Mouse (Mus musculus): ENCODE measurements around the gene Cdk5r1. TPM values are rescaled to one million over a fixed set of nuclear protein-coding genes. Genes with fewer than 3 reads are reported as not detected.
A peak's percentile ranks its signal among the peaks of the same experiment; 100 is the strongest.

The Cdk5r1 gene
- polyA plus RNA-seq, 1 experiment from 2014 or later = 4.5 TPM

GRCm38 (mm10) chr11:80522852-80523251 lies 46.0 kb downstream of the Cdk5r1 start:
- Histone ChIP-seq H3K4me3 (replicated peaks) (no peak overlapping the region), H3K9me3 (replicated peaks) (no peaks in the 10 kb centered on the region), H3K9ac (no peak overlapping the region), H3K27me3 (no peaks in the 10 kb centered on the region), H3K4me2 (replicated peaks) (no peak overlapping the region), H3K4me1 (peaks cover 20% of the 10 kb centered on the region), H3K36me3 (no peaks in the 10 kb centered on the region), H3K27ac (replicated peaks) (0 out of 2 replicates have a peak overlapping the region, but pooled peaks have one; percentile 22)
- no peak for ATAC-seq (ENCODE audit: insufficient number of reproducible peaks, low FRiP score, low TSS enrichment, low read depth)
- WGBS = 57% methylated on average over 2 of the region's 2 CpGs

GRCm38 (mm10) chr11:80523410-80523809 lies 46.6 kb downstream of the Cdk5r1 start:
- no peaks in the 10 kb centered on the region for H3K9me3 ChIP-seq (replicated peaks)
- no peak for ATAC-seq (ENCODE audit: insufficient number of reproducible peaks, low FRiP score, low TSS enrichment, low read depth)
- no peaks in the 10 kb centered on the region for H3K27me3 ChIP-seq
- 66% methylated on average over 4 of the region's 4 CpGs for WGBS
- 0 out of 2 replicates have a peak overlapping the region, but pooled peaks have one; percentile 22 for H3K27ac ChIP-seq (replicated peaks)
- H3K4me2 ChIP-seq (replicated peaks) = no peak overlapping the region
- no peak overlapping the region for H3K4me3 ChIP-seq (replicated peaks)
- H3K9ac ChIP-seq = no peak overlapping the region
- peaks cover 17% of the 10 kb centered on the region for H3K4me1 ChIP-seq
- no peaks in the 10 kb centered on the region for H3K36me3 ChIP-seq

GRCm38 (mm10) chr11:80524213-80524612 lies 47.4 kb downstream of the Cdk5r1 start:
- Histone ChIP-seq H3K9ac (no peak overlapping the region), H3K27me3 (no peaks in the 10 kb centered on the region), H3K36me3 (no peaks in the 10 kb centered on the region), H3K4me2 (replicated peaks) (no peak overlapping the region), H3K9me3 (replicated peaks) (no peaks in the 10 kb centered on the region), H3K27ac (replicated peaks) (no peak overlapping the region), H3K4me3 (replicated peaks) (no peak overlapping the region), H3K4me1 (0 out of 2 replicates have a peak, but pooled peaks cover 9% of the 10 kb centered on the region)
- WGBS = 81% methylated on average over 5 of the region's 5 CpGs
- ATAC-seq (ENCODE audit: insufficient number of reproducible peaks, low FRiP score, low TSS enrichment, low read depth) = no peak

DNA sequence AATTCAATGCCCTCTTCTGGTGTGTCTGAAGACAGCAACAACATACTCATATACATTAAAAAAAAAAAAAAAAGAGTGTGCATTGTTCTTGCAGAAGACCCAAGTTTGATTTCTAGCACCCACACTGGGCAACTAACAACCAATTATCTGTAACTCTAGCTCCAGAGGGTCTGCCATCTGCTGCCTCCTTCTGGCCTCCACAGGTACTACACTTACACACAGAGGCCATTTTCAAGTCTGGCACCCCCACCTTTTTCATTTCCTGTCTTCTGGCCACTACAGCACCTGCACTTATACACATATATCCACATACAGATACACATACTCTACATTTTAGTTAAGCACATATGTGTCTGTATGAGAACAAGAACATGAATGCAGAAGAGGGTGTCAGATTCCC lies 50.9 kb downstream of the Cdk5r1 start:
- H3K4me3 ChIP-seq (replicated peaks) = no peak overlapping the region
- no peak for ATAC-seq (ENCODE audit: insufficient number of reproducible peaks, low FRiP score, low TSS enrichment, low read depth)
- no peaks in the 10 kb centered on the region for H3K36me3 ChIP-seq
- no peak overlapping the region for H3K27ac ChIP-seq (replicated peaks)
- no peaks in the 10 kb centered on the region for H3K27me3 ChIP-seq
- H3K9me3 ChIP-seq (replicated peaks) = no peaks in the 10 kb centered on the region
- no peak overlapping the region for H3K4me2 ChIP-seq (replicated peaks)
- H3K4me1 ChIP-seq = 0 out of 2 replicates have a peak, but pooled peaks cover 9% of the 10 kb centered on the region
- no peak overlapping the region for H3K9ac ChIP-seq

DNA sequence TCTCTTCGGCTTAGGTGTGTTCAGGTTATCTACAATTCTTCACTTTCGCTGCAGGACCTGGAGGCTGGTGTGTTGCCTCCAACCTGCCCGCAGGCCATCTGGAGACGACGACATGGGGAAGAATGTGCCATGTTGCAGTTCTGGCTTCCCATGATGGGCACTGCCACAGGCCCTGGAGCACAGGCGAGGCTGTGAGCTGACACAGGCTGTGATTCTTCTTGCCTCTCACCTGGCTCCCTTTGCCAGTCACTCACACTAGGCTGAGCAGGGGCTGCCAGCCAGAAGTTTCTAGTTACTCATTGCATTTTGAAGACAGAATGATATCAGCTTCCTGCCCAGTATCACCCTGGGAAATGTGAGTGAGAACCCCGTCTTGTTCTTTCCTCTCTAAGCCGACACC lies 52.3 kb downstream of the Cdk5r1 start:
- Histone ChIP-seq H3K27ac (replicated peaks) (no peak overlapping the region), H3K4me3 (replicated peaks) (no peak overlapping the region), H3K9ac (no peak overlapping the region), H3K27me3 (no peaks in the 10 kb centered on the region), H3K9me3 (replicated peaks) (no peaks in the 10 kb centered on the region), H3K36me3 (no peaks in the 10 kb centered on the region), H3K4me1 (no peaks in the 10 kb centered on the region), H3K4me2 (replicated peaks) (no peak overlapping the region)
- no peak for ATAC-seq (ENCODE audit: insufficient number of reproducible peaks, low FRiP score, low TSS enrichment, low read depth)
- 73% methylated on average over 8 of the region's 8 CpGs for WGBS

Other genes starting within 250 kb of the Cdk5r1 start
- 7.3 and 8.3 TPM in 2 replicates for gene Rhbdl3, start 176.1 kb upstream of the Cdk5r1 start, polyA plus RNA-seq (2015; fragmentation: Nextera tagmentation; extraction: Ambion mirVana)
- gene 5730455P16Rik, start 99.0 kb upstream of the Cdk5r1 start, polyA plus RNA-seq (2015; fragmentation: Nextera tagmentation; extraction: Ambion mirVana) = 20.3 and 20.9 TPM in 2 replicates
- 203 and 207 TPM in 2 replicates for gene Zfp207, start 93.7 kb upstream of the Cdk5r1 start, polyA plus RNA-seq (2015; fragmentation: Nextera tagmentation; extraction: Ambion mirVana)
- 293 and 308 TPM in 2 replicates for gene Psmd11, start 48.4 kb upstream of the Cdk5r1 start, polyA plus RNA-seq (2015; fragmentation: Nextera tagmentation; extraction: Ambion mirVana)

Data from embryonic facial prominence, embryonic 15.5 days (tissue).